Mouse (Mus musculus): ENCODE measurements at regions not wholly inside any gene's neighbourhood (a gene's known extent, or its start where the extent isn't known, plus 50 kb on each side); places are given as distances from the start of the nearest gene placed in this dataset.

DNA sequence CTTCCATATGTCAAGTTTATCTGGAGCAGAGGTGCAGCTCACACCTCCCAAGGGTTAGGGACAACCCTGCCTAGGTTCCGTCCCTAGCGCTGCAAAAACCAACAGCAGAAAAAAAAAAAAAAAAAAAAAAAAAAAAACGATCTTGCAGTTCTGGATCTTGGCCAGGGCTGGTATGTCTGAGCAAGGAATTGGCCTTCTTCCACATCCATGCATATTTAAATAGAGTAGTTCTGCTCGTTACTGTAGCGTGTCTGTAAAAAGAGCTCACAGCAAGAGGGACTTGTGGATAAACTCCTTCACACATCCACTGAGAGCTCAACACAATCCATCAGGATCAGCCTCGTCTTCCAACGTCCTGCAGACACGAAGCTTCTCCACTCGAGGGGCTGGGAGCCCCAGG, 639.4 kb upstream of the Adam5 start:
- H3K4me1 ChIP-seq = peaks cover 32% of the 10 kb centered on the region
- ATAC-seq (replicated peaks; ENCODE audit: low FRiP score) = no peak
- H3K9me3 ChIP-seq (replicated peaks) = no peaks in the 10 kb centered on the region
- 42% methylated on average over 9 of the region's 9 CpGs for WGBS
- H3K4me2 ChIP-seq = no peak overlapping the region
- H3K4me3 ChIP-seq (replicated peaks) = no peak overlapping the region
- no peaks in the 10 kb centered on the region for H3K27me3 ChIP-seq
- no peaks in the 10 kb centered on the region for H3K36me3 ChIP-seq
- H3K9ac ChIP-seq = no peak overlapping the region
- H3K27ac ChIP-seq = 0 out of 2 replicates have a peak overlapping the region, but pooled peaks have one; percentile 7

GRCm38 (mm10) chr8:25462492-25462891, 638.3 kb upstream of the Adam5 start:
- no peak overlapping the region for H3K9ac ChIP-seq
- no peaks in the 10 kb centered on the region for H3K9me3 ChIP-seq (replicated peaks)
- no peak for ATAC-seq (replicated peaks; ENCODE audit: low FRiP score)
- H3K4me1 ChIP-seq = peaks cover 32% of the 10 kb centered on the region
- no peak overlapping the region for H3K4me2 ChIP-seq
- no peaks in the 10 kb centered on the region for H3K36me3 ChIP-seq
- 44% methylated on average over 4 of the region's 4 CpGs for WGBS
- peak overlapping the region; percentile 7; the same call in 1 of the 2 replicates for H3K27ac ChIP-seq
- no peak overlapping the region for H3K4me3 ChIP-seq (replicated peaks)
- H3K27me3 ChIP-seq = no peaks in the 10 kb centered on the region

DNA sequence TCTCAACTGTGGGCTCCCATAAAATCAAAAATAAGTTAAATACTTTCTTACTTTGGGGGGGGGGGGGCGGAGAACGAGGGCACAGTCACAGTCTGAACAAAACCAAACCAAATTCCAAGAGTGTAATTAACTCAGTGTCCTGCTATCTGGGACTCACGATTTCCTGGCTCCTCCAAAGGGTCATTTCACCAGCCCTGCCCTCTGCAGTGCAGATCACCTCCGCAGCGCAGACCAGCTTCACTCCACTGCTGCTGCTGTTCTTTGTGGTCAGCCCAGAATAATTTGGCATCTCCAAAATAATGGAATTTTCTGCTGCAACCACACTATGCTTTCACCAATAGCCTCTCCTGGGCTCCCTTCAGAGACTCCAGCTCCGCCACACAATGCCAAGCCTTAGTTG, 631.5 kb upstream of the Adam5 start:
- no peak overlapping the region for H3K4me2 ChIP-seq
- no peak overlapping the region for H3K27ac ChIP-seq
- H3K9me3 ChIP-seq (replicated peaks) = no peaks in the 10 kb centered on the region
- H3K36me3 ChIP-seq = no peaks in the 10 kb centered on the region
- H3K27me3 ChIP-seq = no peaks in the 10 kb centered on the region
- no peak for ATAC-seq (replicated peaks; ENCODE audit: low FRiP score)
- H3K4me1 ChIP-seq = 0 out of 2 replicates have a peak, but pooled peaks cover under 1% of the 10 kb centered on the region
- no peak overlapping the region for H3K4me3 ChIP-seq (replicated peaks)
- H3K9ac ChIP-seq = no peak overlapping the region
- 59% methylated on average over 6 of the region's 6 CpGs for WGBS

GRCm38 (mm10) chr8:25454972-25455371, 630.8 kb upstream of the Adam5 start:
- Histone ChIP-seq H3K9ac (no peak overlapping the region), H3K9me3 (replicated peaks) (no peaks in the 10 kb centered on the region), H3K27me3 (no peaks in the 10 kb centered on the region), H3K4me2 (no peak overlapping the region), H3K27ac (no peak overlapping the region), H3K4me1 (0 out of 2 replicates have a peak, but pooled peaks cover 2% of the 10 kb centered on the region), H3K36me3 (no peaks in the 10 kb centered on the region), H3K4me3 (replicated peaks) (no peak overlapping the region)
- ATAC-seq (replicated peaks; ENCODE audit: low FRiP score) = no peak
- 78% methylated on average over 1 of the region's 1 CpGs for WGBS

DNA sequence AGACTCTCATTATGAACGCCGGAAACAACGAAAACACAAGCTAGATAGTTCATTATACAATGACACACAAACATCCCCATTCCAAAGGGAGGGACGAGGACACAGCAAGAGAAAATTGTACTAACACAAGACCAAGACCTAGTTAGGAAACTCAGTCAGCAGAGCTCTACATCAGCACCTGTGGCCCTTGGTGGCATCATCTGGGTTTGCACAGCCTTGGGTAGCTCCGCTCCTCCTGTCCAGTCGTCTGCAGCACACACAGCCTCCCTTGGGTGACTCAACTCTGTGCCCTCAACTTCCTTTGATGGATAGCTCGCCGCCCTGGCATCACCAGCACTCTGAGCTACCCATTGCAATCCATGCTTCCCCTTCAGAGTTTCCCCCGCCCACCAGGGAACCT, 629.7 kb upstream of the Adam5 start:
- ATAC-seq (replicated peaks; ENCODE audit: low FRiP score) = no peak
- no peaks in the 10 kb centered on the region for H3K36me3 ChIP-seq
- H3K9me3 ChIP-seq (replicated peaks) = no peaks in the 10 kb centered on the region
- H3K4me1 ChIP-seq = 0 out of 2 replicates have a peak, but pooled peaks cover 2% of the 10 kb centered on the region
- no peaks in the 10 kb centered on the region for H3K27me3 ChIP-seq
- H3K27ac ChIP-seq = no peak overlapping the region
- WGBS = 91% methylated on average over 9 of the region's 9 CpGs
- H3K4me3 ChIP-seq (replicated peaks) = no peak overlapping the region
- no peak overlapping the region for H3K4me2 ChIP-seq
- H3K9ac ChIP-seq = no peak overlapping the region

GRCm38 (mm10) chr8:25450544-25450943, 626.4 kb upstream of the Adam5 start:
- no peaks in the 10 kb centered on the region for H3K9me3 ChIP-seq (replicated peaks)
- no peaks in the 10 kb centered on the region for H3K36me3 ChIP-seq
- H3K9ac ChIP-seq = no peak overlapping the region
- H3K27me3 ChIP-seq = no peaks in the 10 kb centered on the region
- H3K4me3 ChIP-seq (replicated peaks) = no peak overlapping the region
- H3K27ac ChIP-seq = 0 out of 2 replicates have a peak overlapping the region, but pooled peaks have one; percentile 48
- H3K4me2 ChIP-seq = no peak overlapping the region
- no peak for ATAC-seq (replicated peaks; ENCODE audit: low FRiP score)
- H3K4me1 ChIP-seq = peaks cover 13% of the 10 kb centered on the region; the same call in 1 of the 2 replicates

DNA sequence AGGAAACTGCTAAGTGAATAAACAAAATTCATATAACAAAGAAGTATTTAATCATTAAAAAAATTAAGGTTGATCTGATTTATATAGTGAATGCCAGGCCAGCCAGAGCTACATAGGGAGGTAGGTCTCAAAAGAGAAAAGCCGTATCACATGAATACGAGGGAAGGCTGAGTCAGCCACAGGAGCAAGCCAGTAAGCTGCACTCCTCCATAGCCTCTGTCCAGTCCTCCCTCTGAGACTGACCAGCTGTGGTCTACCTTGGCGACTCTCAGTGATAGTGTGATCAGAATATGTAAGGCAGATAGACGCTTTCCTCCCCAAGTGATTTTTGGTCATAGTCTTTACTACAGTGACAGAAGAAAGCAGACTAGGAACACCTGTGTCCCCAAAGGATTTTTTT, 625.4 kb upstream of the Adam5 start:
- no peak overlapping the region for H3K9ac ChIP-seq
- 0 out of 2 replicates have a peak overlapping the region, but pooled peaks have one; percentile 45 for H3K27ac ChIP-seq
- no peaks in the 10 kb centered on the region for H3K9me3 ChIP-seq (replicated peaks)
- H3K27me3 ChIP-seq = no peaks in the 10 kb centered on the region
- WGBS = 37% methylated on average over 4 of the region's 4 CpGs
- no peak overlapping the region for H3K4me2 ChIP-seq
- H3K4me3 ChIP-seq (replicated peaks) = no peak overlapping the region
- peaks cover 13% of the 10 kb centered on the region; the same call in 1 of the 2 replicates for H3K4me1 ChIP-seq
- 0 out of 2 replicates have a peak, but pooled peaks have one; percentile 49 for ATAC-seq (replicated peaks; ENCODE audit: low FRiP score)
- H3K36me3 ChIP-seq = no peaks in the 10 kb centered on the region

- Histone ChIP-seq H3K4me3 (replicated peaks) (no peak overlapping the region), H3K27ac (no peak overlapping the region), H3K27me3 (no peaks in the 10 kb centered on the region), H3K9me3 (replicated peaks) (no peaks in the 10 kb centered on the region), H3K9ac (no peak overlapping the region), H3K4me2 (no peak overlapping the region), H3K36me3 (no peaks in the 10 kb centered on the region), H3K4me1 (peaks cover 13% of the 10 kb centered on the region; the same call in 1 of the 2 replicates)
- 64% methylated on average over 4 of the region's 4 CpGs for WGBS
- ATAC-seq (replicated peaks; ENCODE audit: low FRiP score) = no peak
These were observed 623.7 kb upstream of the Adam5 start for GRCm38 (mm10) chr8:25447900-25448299.

- Histone ChIP-seq H3K4me2 (no peak overlapping the region), H3K9me3 (replicated peaks) (no peaks in the 10 kb centered on the region), H3K4me1 (peaks cover 23% of the 10 kb centered on the region), H3K36me3 (no peaks in the 10 kb centered on the region), H3K27ac (no peak overlapping the region), H3K9ac (no peak overlapping the region), H3K4me3 (replicated peaks) (no peak overlapping the region), H3K27me3 (no peaks in the 10 kb centered on the region)
- 96% methylated on average over 1 of the region's 1 CpGs for WGBS
- ATAC-seq (replicated peaks; ENCODE audit: low FRiP score) = no peak
These were observed 621.8 kb upstream of the Adam5 start for GRCm38 (mm10) chr8:25445968-25446367.

DNA sequence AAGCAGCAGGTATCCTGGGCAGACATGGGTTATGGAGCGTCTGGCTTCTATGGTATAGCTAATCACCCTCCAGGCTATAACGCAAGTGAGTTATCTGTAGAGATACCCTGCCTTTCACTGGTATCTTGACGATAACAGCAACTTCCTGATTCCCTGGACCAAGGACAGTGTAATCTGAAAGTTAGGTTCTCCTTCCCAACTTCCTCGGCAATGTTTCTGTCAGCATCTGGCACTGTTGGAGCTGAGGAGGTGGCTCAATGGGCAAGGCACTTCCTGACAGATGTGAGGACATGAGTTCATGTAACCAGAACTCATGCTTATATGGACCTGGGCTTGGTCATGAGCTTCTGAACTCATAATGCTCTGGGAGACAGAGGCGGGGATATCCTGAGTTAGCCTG, 620.9 kb upstream of the Adam5 start:
- H3K4me1 ChIP-seq = peaks cover 30% of the 10 kb centered on the region
- no peaks in the 10 kb centered on the region for H3K27me3 ChIP-seq
- no peak overlapping the region for H3K9ac ChIP-seq
- ATAC-seq (replicated peaks; ENCODE audit: low FRiP score) = no peak
- H3K27ac ChIP-seq = no peak overlapping the region
- WGBS = 73% methylated on average over 5 of the region's 5 CpGs
- no peaks in the 10 kb centered on the region for H3K9me3 ChIP-seq (replicated peaks)
- no peaks in the 10 kb centered on the region for H3K36me3 ChIP-seq
- no peak overlapping the region for H3K4me2 ChIP-seq
- no peak overlapping the region for H3K4me3 ChIP-seq (replicated peaks)

- Histone ChIP-seq H3K9ac (no peak overlapping the region), H3K4me3 (replicated peaks) (no peak overlapping the region), H3K4me2 (no peak overlapping the region), H3K27ac (no peak overlapping the region), H3K9me3 (replicated peaks) (no peaks in the 10 kb centered on the region), H3K27me3 (no peaks in the 10 kb centered on the region), H3K4me1 (peaks cover 39% of the 10 kb centered on the region), H3K36me3 (no peaks in the 10 kb centered on the region)
- 70% methylated on average over 5 of the region's 5 CpGs for WGBS
- ATAC-seq (replicated peaks; ENCODE audit: low FRiP score) = no peak
These were observed 619.4 kb upstream of the Adam5 start for GRCm38 (mm10) chr8:25443552-25443951.

- H3K27ac ChIP-seq = peak overlapping the region; percentile 83
- ATAC-seq (replicated peaks; ENCODE audit: low FRiP score) = no peak
- peak overlapping the region; percentile 24 for H3K4me3 ChIP-seq (replicated peaks)
- H3K4me1 ChIP-seq = peaks cover 37% of the 10 kb centered on the region
- H3K9me3 ChIP-seq (replicated peaks) = no peaks in the 10 kb centered on the region
- no peaks in the 10 kb centered on the region for H3K36me3 ChIP-seq
- no peaks in the 10 kb centered on the region for H3K27me3 ChIP-seq
- peak overlapping the region; percentile 57 for H3K4me2 ChIP-seq
- 0 out of 2 replicates have a peak overlapping the region, but pooled peaks have one; percentile 23 for H3K9ac ChIP-seq
- 11% methylated on average over 6 of the region's 6 CpGs for WGBS
These were observed 616.9 kb upstream of the Adam5 start for GRCm38 (mm10) chr8:25441057-25441441.

- H3K9ac ChIP-seq = peak overlapping the region; percentile 23; the same call in 1 of the 2 replicates
- no peaks in the 10 kb centered on the region for H3K9me3 ChIP-seq (replicated peaks)
- H3K4me2 ChIP-seq = peak overlapping the region; percentile 57
- peak; percentile 81 for ATAC-seq (replicated peaks; ENCODE audit: low FRiP score)
- no peaks in the 10 kb centered on the region for H3K27me3 ChIP-seq
- peaks cover 37% of the 10 kb centered on the region for H3K4me1 ChIP-seq
- peak overlapping the region; percentile 24 for H3K4me3 ChIP-seq (replicated peaks)
- H3K27ac ChIP-seq = peak overlapping the region; percentile 83
- no peaks in the 10 kb centered on the region for H3K36me3 ChIP-seq
- WGBS = 7% methylated on average over 12 of the region's 13 CpGs
These were observed 616.4 kb upstream of the Adam5 start for GRCm38 (mm10) chr8:25440391-25441056.

Measured in kidney, embryonic 15.5 days (tissue).